Mouse (Mus musculus): ENCODE data around the gene Rnf182.

Gene Rnf182

DNA sequence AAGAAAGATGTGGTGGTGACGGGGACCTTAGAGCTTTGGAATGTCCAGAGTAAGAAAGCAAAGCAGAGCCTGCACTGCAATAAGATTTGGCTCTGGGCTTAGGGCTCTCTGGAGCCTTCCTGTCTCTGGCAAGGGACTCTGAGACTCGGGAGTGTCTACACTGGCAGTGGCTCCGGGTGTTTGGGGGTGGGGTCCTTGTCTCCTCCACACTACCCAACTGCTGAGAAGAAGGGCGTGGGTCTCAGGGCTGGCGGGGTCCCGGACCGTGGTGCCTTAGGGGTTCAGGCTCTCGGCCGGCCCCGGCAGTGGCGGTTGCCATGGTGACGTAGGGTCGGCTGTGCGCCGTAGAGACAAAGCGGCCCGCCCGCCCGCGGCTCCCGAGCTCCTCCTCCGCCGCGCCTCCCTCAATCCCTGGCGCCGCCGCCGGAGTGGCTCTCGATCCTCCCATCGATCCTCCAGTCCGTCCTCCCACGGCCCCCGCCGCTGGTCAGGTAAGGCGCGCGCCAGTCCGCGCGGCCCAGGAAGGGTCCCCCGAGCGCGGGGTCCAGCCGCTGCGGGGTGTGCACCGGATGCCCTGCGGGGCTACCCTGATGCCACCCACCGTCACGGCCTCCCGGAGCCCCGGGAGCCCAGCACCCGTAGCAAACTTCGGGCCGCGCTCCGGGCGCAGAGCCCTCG is at the start of gene Rnf182:
Rnf182 (plus strand) TSS at position 134 of the 678 bp plus-strand sequence.
- peak; percentile 7 for DNase-seq (ENCODE audit: low read depth, low spot score)

DNA sequence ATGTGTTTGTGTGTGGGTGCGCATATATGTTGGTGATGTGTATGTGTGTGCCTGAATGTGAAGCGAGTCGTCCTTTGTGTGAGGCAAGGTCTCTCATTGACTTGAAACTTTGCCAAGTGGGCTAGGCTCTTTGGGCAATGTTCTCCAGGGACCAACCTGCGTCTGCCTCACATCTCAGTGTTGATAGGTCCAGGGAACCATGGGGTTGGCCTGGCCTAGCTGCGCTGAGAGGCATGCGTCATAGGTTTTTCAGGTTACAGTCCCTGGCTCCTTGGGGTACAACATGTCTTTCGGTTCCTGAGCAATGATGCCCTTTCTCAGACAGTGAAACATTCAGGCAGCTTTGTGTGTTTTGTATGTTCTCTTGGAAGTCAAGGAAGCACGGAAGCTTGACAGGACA is 49.3 kb upstream of the Rnf182 start:
- no peak for DNase-seq (ENCODE audit: low read depth, low spot score)

DNA sequence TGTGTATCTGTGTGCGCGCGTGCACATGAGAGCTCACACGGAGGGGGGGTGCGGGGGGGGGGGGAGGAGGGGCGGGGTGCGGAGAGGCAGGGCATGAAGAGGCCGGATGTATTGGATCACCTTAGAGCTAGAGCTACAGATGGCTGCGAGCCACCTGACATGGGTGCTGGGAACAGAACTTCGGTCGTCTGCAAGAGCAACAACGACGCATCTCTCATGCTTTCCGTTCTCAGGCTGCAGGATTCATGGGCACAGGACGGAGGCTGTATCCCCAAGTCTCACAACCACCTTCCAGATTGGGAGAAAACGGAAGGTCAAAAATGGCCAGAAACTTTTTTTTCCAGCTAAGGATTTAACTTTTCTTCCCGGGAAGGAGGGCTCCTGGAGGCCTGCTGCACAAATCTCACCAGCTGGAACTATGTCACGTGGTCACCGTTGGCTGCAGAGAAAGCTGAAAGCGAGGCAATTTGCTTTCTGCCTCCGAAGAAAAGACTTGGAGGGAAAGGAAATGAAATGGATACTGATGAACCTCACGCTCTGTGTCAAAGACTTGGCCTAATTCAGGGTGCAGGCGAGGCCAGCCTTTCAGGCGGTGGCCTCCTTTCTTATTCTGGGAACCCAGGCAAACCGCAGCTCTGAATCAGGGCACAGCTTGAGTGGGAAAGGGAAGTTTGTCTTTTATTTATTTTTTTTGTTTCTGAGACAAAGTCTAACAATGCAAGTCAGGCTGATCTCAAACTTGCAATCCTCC is 48.2 kb upstream of the Rnf182 start:
- DNase-seq (ENCODE audit: low read depth, low spot score) = no peak

DNA sequence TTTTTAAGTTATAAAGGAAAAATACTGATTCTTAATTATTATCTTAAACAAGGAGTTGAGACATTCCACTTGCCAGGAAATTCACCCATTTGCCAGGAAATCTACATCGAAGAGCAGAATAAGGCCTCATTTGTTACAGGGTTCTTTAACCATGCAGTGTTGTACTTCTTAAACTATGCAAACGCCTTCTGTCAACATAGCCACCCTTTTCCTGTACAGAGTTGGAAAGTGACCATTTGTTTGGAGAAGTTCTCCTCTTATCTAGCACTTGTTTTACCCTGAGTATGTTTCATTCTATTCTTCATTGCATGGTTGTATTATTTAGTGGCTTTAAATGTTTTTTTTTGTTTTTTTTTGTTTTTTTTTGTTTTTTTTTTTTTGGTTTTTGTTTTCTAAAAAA is 41.5 kb upstream of the Rnf182 start:
- DNase-seq (ENCODE audit: low read depth, low spot score) = no peak

DNA sequence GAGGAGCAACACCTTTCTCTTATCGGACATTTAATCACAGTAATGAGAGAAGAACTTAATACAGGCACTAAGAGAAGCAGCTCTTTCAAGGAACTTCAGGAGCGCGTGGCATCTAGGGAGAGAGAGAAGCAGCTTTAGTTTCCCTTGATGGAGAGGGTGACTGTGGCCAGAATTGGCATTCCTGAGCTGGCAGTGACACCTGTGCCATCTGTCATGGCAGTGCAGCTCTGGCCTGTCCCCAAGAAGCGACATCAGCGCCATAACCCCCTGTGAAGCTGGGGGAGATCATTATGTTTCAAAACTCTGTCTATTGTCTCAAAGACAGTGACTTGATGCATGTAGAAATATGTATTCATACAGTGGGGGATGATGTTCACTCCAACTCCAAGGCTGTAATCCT is 40.1 kb upstream of the Rnf182 start:
- no peak for DNase-seq (ENCODE audit: low read depth, low spot score)

DNA sequence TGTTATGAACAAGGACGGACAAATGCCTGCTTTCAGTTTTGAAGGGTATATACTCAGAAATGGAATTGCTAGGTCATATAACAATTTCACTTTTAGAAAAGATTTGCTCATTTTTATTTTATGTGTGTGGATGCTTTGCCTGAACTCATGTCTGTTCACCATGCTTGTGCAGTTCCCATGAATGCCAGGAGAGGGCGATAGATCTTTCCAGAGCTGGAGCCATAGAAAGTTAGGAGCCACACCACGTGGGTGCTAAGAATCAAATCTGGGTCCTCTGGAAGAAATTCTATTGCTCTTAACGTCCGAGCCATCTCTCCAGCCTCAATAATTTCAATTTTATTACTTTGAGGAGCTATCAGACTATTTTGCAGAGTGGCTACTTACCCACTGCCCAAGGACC is 38.3 kb upstream of the Rnf182 start:
- peak; percentile 23 for DNase-seq (ENCODE audit: low read depth, low spot score)

DNA sequence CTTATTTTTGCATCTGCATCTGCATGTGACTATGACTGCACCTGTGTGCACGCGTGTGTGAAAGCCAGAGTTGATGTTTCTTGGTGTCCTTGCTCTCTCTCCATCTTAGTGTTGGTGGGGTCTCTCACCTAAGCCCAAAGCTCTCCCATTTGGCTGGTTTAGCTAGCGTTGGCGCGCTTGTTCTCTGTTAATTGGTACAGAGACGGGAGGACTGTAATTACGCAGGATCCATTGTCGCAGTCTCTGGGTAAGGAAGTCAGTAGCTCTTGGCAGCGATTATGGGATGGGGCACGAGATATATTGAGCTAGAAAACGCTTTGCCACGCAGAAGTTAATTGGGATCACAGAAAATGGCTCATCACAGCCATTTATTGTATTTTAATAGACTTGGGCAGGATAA is 37.7 kb upstream of the Rnf182 start:
- DNase-seq (ENCODE audit: low read depth, low spot score) = no peak

DNA sequence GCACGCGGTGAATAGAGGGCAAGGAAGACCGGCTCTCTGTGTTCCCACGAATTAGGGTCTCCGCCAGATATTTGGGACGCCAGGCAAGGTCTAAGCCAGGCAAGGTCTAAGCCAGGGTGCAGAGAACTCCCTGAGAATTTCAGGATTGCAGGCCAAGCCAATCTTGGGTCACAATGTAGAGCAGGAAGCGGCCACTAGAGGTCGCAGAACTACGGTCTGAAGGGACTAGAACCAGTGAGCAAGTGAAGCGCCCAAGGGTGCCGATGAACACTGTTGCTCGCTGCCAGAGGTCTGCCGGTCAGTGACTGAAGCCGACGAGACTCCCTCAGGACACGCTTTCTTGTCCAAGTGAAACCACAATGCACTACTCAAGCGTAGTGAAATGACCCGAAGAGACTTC is 35.8 kb upstream of the Rnf182 start:
- DNase-seq (ENCODE audit: low read depth, low spot score) = peak; percentile 68

DNA sequence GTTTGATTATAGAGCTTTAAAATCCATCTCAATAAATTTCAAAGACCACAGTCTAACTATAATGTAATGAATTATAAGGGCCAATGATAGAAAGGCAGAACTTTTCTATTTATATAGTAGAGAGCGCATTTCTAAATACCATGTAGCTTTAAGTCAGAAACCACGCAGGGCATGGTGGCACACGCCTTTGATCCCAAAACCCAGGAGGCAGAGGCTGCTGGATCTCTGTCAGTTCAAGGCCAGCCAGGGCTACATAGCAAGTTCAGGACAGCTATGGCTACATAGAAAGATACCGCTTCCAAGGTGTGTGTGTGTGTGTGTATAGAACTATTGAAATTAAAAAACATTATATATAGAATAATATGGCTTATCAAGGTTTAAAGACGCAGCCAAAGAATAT is 34.8 kb upstream of the Rnf182 start:
- no peak for DNase-seq (ENCODE audit: low read depth, low spot score)

DNA sequence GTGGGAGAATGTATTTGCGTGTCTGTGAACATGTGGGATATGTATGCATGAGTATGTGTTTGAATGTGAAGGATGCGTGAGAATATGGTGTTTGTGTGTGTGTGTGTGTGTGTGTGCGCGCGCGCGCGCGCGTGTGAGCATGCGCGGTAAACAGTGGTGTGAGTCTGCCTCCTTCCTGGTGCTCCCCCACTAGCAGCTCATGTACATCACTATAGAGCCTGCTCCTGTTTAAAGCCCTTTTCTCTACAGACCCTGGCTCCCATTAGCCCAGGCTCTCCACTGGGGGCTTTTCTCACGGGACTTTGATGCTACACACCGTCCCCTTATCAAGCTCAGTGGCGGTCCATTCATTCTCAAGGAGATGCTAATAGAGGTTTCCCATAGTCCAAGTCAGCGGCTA is 32.5 kb upstream of the Rnf182 start:
- no peak for DNase-seq (ENCODE audit: low read depth, low spot score)

DNA sequence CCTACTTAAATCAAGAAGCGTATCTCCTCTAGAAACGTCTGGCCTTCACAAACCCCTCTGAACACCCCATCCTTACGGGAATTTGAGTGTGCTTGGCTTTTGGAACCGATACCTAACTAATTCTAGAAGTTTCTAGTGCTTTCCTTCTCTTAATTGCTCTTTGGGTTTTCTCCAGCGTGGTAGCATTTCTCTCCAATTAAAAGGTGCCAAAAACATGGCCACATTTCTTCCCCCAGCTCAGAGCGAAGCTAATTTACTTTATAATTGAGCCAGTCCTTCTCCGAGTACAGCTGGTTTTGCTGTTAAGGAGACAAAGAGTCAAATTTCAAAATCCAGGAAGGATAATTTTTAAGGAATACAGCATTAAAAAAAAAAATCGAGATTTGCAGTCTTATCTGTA is 32.0 kb upstream of the Rnf182 start:
- DNase-seq (ENCODE audit: low read depth, low spot score) = no peak

DNA sequence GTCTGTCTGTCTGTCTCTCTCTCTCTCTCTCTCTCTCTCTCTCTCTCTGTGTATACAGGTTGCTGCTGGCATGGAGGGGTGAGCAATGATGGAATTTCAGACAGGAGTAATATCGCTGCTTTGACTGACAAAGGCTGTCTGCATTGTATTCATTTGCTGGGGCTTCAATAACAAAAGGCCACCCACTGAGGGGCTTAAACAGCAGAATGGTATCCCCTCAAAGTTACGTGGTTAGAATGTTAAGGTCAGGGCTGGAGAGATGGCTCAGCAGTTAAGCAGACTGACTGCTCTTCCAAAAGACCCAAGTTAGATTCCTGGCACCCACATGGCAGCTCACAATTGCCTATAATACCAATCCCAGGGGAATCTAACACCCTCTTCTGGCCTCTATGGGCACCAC is 30.2 kb upstream of the Rnf182 start:
- no peak for DNase-seq (ENCODE audit: low read depth, low spot score)

DNA sequence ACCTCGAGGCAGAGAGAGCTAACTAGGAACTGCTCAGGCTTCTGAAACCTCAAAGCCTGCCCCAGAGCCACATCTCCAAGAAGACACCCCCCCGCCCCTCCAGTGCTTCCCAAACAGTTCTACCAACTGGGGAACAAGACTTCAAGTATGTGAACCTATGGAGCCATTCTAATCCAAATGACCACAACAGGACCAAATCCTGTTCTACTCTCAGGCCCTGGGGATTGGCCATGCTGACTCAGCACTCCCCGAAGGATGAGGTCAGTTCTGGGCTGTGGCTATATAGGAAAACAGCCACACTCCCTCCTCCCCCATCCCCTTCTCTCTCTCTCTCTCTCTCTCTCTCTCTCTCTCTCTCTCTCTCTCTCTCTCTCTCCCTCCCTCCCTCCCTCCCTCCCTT is 28.5 kb upstream of the Rnf182 start:
- DNase-seq (ENCODE audit: low read depth, low spot score) = peak; percentile 67

DNA sequence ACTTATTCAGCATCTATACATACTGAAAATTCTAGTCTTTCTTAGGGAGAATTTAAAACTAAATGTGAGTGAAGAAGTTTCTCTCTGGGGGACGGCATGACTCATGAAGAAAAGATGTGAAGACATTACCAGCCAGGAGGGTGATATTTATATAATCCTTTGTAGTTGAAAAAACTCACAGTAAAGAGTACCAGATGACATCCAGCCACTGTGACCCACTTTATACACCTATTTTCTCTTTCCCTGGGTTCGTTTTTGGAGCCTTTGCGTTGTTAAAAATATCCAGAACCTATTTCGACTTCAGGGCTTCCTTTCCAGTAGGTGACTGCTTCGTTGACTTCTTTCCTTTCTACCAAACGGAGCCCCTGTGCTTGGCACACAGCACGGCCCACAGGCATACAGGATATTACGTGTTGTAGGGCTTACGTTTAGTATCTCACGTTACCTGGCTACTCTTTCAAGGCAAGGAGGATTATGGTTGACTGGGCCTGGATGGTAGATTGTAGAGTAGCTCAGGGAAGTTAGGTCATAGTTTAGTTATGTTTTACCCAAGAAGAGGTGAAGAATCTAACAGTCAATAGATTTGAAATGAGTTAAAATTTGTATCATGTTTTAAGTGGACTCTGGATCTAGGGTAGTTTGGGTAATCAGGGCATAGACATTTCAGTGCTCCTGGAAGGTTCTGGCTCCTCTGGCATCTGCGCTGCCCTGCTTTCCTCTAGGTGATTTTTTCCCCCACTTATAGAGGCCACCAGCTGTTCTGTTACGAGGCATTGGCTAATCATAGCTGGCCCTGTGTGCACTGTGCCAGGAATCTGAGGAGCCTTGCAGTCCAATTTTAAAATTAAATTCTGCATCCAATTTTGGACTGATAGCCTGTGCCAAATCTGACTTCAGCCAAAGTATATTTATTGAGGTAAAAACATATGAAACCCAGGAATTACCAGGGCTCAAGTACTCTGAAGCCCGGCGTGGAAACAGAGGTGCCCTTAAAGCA is 27.4 kb upstream of the Rnf182 start:
- peak; percentile 65 for DNase-seq (ENCODE audit: low read depth, low spot score)

DNA sequence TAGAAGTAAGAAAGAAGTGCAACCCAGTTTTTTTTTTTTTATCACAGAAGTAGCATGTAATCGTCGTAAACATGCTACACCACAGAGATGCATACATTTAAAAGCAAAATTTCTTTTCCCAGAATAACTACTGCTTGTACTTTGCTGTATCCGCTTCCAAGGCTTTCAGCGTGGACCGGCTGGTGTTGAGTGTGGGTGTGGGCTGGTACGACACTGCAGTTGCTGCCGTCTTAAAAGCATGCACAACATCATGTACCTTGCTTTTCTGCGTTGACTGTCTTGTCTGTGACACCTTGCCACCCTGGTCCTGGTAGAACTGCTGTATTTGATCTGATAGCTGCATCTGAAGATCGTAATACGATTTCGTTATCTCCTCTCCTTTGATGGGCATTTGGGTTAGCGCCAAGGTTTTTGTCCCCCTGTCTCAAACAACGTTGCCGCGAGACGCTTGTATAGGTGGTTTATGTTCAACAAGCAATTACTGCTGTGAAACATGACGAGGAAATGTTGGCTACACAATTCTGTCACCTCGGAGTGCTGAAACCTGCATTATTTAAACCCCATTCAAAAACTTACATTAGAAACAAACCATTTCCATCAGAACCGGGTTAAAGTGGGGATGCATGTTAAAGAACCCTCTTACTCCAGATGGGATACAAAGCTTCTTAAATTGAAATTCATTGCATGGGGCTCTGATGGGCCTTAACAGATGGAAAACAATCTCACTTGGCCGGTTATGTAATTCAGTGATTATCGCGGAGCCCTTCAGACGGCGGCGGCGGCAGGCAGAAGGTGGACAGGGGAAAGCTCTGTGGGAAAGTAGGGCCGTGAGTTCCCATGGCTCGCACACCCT is 23.5 kb upstream of the Rnf182 start:
- DNase-seq (ENCODE audit: low read depth, low spot score) = no peak

DNA sequence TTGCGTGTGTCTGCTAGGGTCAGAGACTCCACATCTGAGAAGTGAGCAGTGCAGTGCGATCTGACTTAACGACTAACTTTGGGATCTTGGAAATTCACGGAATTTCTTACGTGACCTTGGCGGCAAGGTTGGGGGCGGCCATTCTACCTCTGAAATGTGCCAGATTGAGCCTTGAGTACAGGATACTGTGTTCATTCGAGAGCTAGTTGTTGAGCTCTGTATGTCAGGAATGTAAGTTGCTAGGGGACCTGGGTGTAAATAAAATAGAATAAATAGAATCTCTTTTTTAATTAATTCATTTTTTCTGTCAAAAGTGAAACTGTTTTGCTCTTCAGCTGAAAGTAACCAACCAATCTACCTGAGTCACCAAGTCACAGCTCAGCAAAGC is 22.8 kb upstream of the Rnf182 start:
- DNase-seq (ENCODE audit: low read depth, low spot score) = no peak

DNA sequence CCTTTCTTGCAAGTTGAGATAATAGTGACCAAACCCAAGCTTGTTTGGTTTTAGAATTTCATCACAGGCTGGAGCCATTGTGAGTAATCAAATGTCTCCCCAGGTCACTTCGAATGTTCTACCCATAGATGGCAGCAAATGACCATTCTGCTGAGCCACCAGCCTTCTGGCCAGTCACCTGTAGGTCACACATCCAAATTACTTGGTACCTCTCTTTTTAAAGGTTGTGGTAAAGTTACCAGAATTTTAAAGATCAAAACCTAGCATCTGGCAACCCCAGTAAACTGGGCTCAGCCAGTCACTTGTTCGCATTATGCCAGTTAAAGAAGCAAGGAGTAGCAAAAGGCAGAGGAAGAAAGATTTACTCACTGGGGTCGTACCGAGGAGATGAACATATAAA is 19.6 kb upstream of the Rnf182 start:
- DNase-seq (ENCODE audit: low read depth, low spot score) = peak; percentile 74

DNA sequence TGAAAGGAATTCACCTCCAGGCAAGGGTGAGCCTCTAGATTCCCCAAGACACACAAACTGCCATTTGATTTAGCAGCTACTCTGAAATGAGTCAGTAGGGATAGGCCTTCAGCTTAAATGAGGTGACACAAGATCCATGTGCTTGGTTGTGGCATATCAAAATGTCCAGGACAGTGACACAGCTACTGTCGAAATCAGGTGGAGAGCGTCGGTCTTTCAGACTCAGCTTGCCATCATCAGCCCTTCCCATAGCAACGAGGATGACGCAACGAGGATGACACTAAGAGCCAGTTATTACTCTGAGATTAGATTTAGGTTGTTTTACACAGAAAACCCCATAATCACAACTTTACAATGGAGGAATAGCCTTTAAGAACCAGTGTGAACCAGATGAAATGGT is 14.5 kb upstream of the Rnf182 start:
- DNase-seq (ENCODE audit: low read depth, low spot score) = peak; percentile 4

DNA sequence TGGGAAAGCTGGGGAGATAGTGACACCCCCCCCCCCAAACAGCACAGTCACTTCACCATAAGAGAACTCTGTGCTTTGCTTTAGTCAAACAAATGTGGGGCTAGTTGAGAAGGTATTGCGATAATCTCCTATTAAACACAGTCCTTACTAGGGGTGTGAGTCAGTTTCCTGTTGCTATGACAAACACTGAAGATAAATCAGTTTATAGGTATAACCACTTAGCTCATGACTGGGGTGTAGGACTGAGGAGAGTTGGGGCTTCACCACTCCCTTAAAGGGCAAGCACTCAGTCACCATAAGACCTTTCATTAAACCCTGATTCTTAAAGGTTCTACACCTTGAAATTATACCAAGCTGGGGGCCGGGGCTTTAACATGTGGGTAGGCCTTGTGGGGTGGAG is 13.1 kb upstream of the Rnf182 start:
- DNase-seq (ENCODE audit: low read depth, low spot score) = peak; percentile 6

DNA sequence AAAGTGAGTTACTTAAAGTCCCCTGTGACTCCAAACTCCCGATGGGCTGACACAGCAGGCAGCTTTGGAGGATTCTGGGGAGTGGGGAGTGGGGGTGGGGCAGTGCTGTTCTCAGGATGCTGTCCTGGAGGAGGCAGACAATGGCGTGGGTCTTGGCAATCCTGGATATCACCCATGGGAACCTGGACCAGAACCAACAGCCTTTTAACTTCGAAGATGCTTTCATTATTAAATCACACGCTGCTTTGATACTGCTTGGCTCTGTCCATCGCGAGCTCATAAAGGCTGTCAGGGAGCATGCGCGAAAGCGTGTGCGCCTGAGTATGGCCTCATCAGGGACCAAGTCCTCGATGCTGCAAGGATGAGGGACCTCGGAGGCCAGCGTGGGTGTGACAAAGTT is 12.5 kb upstream of the Rnf182 start:
- no peak for DNase-seq (ENCODE audit: low read depth, low spot score)

DNA sequence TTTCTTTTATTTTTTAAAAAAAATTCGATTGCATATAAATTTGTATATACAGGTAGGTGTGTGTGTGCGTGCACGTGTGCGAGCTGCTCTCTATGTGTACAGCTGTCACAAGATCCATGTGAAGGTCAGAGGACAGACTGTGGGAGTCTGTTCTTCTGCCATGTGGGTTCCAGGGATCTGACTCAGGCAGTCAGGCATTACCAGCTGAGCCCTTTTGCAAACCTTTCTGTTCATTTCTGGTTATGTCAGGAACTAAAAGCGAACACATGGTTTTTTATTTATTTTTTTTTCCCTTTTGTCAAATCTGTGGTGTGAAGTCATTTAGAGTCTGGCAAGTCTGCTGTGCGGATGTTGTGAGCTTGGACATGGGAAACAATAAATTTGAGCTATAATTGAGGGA is 6.7 kb upstream of the Rnf182 start:
- no peak for DNase-seq (ENCODE audit: low read depth, low spot score)

All from 3T3-L1 (cell line).